Mouse (Mus musculus): ENCODE results near the gene Arhgef10l.

GRCm38 (mm10) chr4:140581730-140582389, 84.0 kb downstream of the Arhgef10l start:
- TF ChIP-seq POLR2A (IDR thresholded peaks at IDR 0.05; ENCODE audit: borderline replicate concordance, insufficient read depth, low read length) (no peak), CTCF (IDR thresholded peaks at IDR 0.05; ENCODE audit: borderline replicate concordance, insufficient read depth, low read depth, low read length) (no peak)
